Mouse (Mus musculus): ENCODE measurements around the gene Mitf. TPM values are rescaled to one million over a fixed set of nuclear protein-coding genes. Genes with fewer than 3 reads are reported as not detected.

Gene Mitf
- polyA plus RNA-seq, 1 experiment from 2014 or later: 0.89 TPM

GRCm38 (mm10) chr6:97868005-97868404 lies 61.2 kb downstream of the Mitf start:
- Histone ChIP-seq H3K36me3 (replicated peaks; ENCODE audit: insufficient read depth, low read length) (no peaks in the 10 kb centered on the region), H3K27ac (ENCODE audit: low read depth) (no peak overlapping the region), H3K9me3 (ENCODE audit: low read length) (no peaks in the 10 kb centered on the region), H3K9ac (replicated peaks) (no peak overlapping the region), H3K27me3 (ENCODE audit: insufficient read depth, low read length) (no peaks in the 10 kb centered on the region), H3K4me2 (ENCODE audit: low read depth, low read length) (no peak overlapping the region), H3K4me1 (ENCODE audit: insufficient read depth) (peaks cover 5% of the 10 kb centered on the region; the same call in 1 of the 2 replicates), H3K4me3 (ENCODE audit: low read depth, low read length) (no peak overlapping the region)
- WGBS (ENCODE audit: insufficient replicate concordance): 63% methylated on average over 1 of the region's 1 CpGs
- no peak for TF ChIP-seq CTCF (IDR thresholded peaks at IDR 0.05; ENCODE audit: low read depth)
- TF ChIP-seq EP300 (IDR thresholded peaks at IDR 0.05; ENCODE audit: low read depth): no peak
- DNase-seq (no peak), ATAC-seq (no peak)

- DNase-seq (no peak), ATAC-seq (no peak)
- no peak overlapping the region for H3K4me3 ChIP-seq (ENCODE audit: low read depth, low read length)
- H3K4me1 ChIP-seq (ENCODE audit: insufficient read depth): peaks cover 5% of the 10 kb centered on the region; the same call in 1 of the 2 replicates
- no peak for TF ChIP-seq EP300 (IDR thresholded peaks at IDR 0.05; ENCODE audit: low read depth)
- TF ChIP-seq CTCF (IDR thresholded peaks at IDR 0.05; ENCODE audit: low read depth): no peak
- H3K9ac ChIP-seq (replicated peaks): no peak overlapping the region
- no peaks in the 10 kb centered on the region for H3K27me3 ChIP-seq (ENCODE audit: insufficient read depth, low read length)
- H3K27ac ChIP-seq (ENCODE audit: low read depth): no peak overlapping the region
- H3K9me3 ChIP-seq (ENCODE audit: low read length): no peaks in the 10 kb centered on the region
- no peaks in the 10 kb centered on the region for H3K36me3 ChIP-seq (replicated peaks; ENCODE audit: insufficient read depth, low read length)
- H3K4me2 ChIP-seq (ENCODE audit: low read depth, low read length): no peak overlapping the region
- 65% methylated on average over 4 of the region's 4 CpGs for WGBS (ENCODE audit: insufficient replicate concordance)
These were observed 63.1 kb downstream of the Mitf start for GRCm38 (mm10) chr6:97869953-97870352.

GRCm38 (mm10) chr6:97871296-97872030 lies 64.6 kb downstream of the Mitf start:
- Histone ChIP-seq H3K4me1 (ENCODE audit: insufficient read depth) (peaks cover 5% of the 10 kb centered on the region; the same call in 1 of the 2 replicates), H3K27me3 (ENCODE audit: insufficient read depth, low read length) (no peaks in the 10 kb centered on the region), H3K36me3 (replicated peaks; ENCODE audit: insufficient read depth, low read length) (no peaks in the 10 kb centered on the region), H3K9ac (replicated peaks) (no peak overlapping the region), H3K9me3 (ENCODE audit: low read length) (no peaks in the 10 kb centered on the region), H3K4me3 (ENCODE audit: low read depth, low read length) (no peak overlapping the region), H3K27ac (ENCODE audit: low read depth) (no peak overlapping the region), H3K4me2 (ENCODE audit: low read depth, low read length) (no peak overlapping the region)
- WGBS (ENCODE audit: insufficient replicate concordance): 75% methylated on average over 4 of the region's 4 CpGs
- ATAC-seq: no peak
- TF ChIP-seq CTCF (IDR thresholded peaks at IDR 0.05; ENCODE audit: low read depth) (no peak), EP300 (IDR thresholded peaks at IDR 0.05; ENCODE audit: low read depth) (no peak)
- DNase-seq: no peak

GRCm38 (mm10) chr6:97873102-97873501 lies 66.2 kb downstream of the Mitf start:
- DNase-seq (no peak), ATAC-seq (no peak)
- H3K4me1 ChIP-seq (ENCODE audit: insufficient read depth): no peaks in the 10 kb centered on the region
- WGBS (ENCODE audit: insufficient replicate concordance): 78% methylated on average over 2 of the region's 2 CpGs
- no peak overlapping the region for H3K4me3 ChIP-seq (ENCODE audit: low read depth, low read length)
- H3K36me3 ChIP-seq (replicated peaks; ENCODE audit: insufficient read depth, low read length): no peaks in the 10 kb centered on the region
- no peaks in the 10 kb centered on the region for H3K9me3 ChIP-seq (ENCODE audit: low read length)
- no peak for TF ChIP-seq EP300 (IDR thresholded peaks at IDR 0.05; ENCODE audit: low read depth)
- TF ChIP-seq CTCF (IDR thresholded peaks at IDR 0.05; ENCODE audit: low read depth): no peak
- H3K4me2 ChIP-seq (ENCODE audit: low read depth, low read length): no peak overlapping the region
- no peak overlapping the region for H3K9ac ChIP-seq (replicated peaks)
- no peaks in the 10 kb centered on the region for H3K27me3 ChIP-seq (ENCODE audit: insufficient read depth, low read length)
- no peak overlapping the region for H3K27ac ChIP-seq (ENCODE audit: low read depth)

- Histone ChIP-seq H3K4me2 (ENCODE audit: low read depth, low read length) (no peak overlapping the region), H3K4me1 (ENCODE audit: insufficient read depth) (no peaks in the 10 kb centered on the region), H3K9ac (replicated peaks) (no peak overlapping the region), H3K9me3 (ENCODE audit: low read length) (no peaks in the 10 kb centered on the region), H3K27ac (ENCODE audit: low read depth) (no peak overlapping the region), H3K4me3 (ENCODE audit: low read depth, low read length) (no peak overlapping the region), H3K27me3 (ENCODE audit: insufficient read depth, low read length) (no peaks in the 10 kb centered on the region), H3K36me3 (replicated peaks; ENCODE audit: insufficient read depth, low read length) (no peaks in the 10 kb centered on the region)
- WGBS (ENCODE audit: insufficient replicate concordance): 39% methylated on average over 2 of the region's 2 CpGs
- ATAC-seq (no peak), DNase-seq (no peak)
- no peak for TF ChIP-seq EP300 (IDR thresholded peaks at IDR 0.05; ENCODE audit: low read depth)
These were observed 70.1 kb downstream of the Mitf start for GRCm38 (mm10) chr6:97876990-97877389.

- DNase-seq (no peak), ATAC-seq (no peak)
- Histone ChIP-seq H3K9ac (replicated peaks) (no peak overlapping the region), H3K9me3 (ENCODE audit: low read length) (no peaks in the 10 kb centered on the region), H3K4me2 (ENCODE audit: low read depth, low read length) (no peak overlapping the region), H3K27me3 (ENCODE audit: insufficient read depth, low read length) (no peaks in the 10 kb centered on the region), H3K4me1 (ENCODE audit: insufficient read depth) (no peaks in the 10 kb centered on the region), H3K27ac (ENCODE audit: low read depth) (no peak overlapping the region), H3K4me3 (ENCODE audit: low read depth, low read length) (no peak overlapping the region), H3K36me3 (replicated peaks; ENCODE audit: insufficient read depth, low read length) (no peaks in the 10 kb centered on the region)
- WGBS (ENCODE audit: insufficient replicate concordance): 63% methylated on average over 6 of the region's 6 CpGs
- TF ChIP-seq EP300 (IDR thresholded peaks at IDR 0.05; ENCODE audit: low read depth): no peak
- TF ChIP-seq CTCF (IDR thresholded peaks at IDR 0.05; ENCODE audit: low read depth): no peak
These were observed 70.6 kb downstream of the Mitf start for GRCm38 (mm10) chr6:97877492-97877891.
